In the genomic region with DNA sequence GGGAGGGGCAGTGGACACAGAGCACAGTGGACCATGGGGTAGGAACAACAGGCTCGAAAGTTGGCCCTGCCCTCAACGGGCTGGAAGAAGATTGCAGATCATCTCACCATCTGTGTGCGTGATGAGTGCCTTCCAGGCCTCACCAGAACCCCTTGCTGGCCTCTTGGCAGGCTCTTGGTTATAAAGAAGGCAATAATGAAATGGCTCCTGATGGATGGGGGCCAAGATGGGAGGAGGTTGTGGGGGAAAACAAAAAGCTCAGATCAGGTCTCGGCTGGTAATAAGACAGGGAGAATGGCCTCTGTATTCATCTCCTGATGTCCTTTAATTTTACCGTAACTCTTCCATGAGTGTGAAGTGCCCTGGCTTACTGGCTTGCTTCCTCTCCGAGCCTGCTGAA, we compare ENCODE assay signal across 16 mouse cellular contexts.
"Had no signal": no experiment of that assay in that cellular context is flagged by ENCODE, and none has a peak within 500 bp of the region (broad histone marks: within the 10 kb centered on the region; RNA-seq: fewer than 3 reads in every experiment).

No protein-coding gene starts in this region.

- H3K4me1 ChIP-seq: liver, embryonic 13.5 days had no signal

- H3K27me3 ChIP-seq: kidney, embryonic 15.5 days; liver, embryonic 13.5 days; midbrain, embryonic 13.5 days had no signal

- H3K9ac ChIP-seq: kidney, embryonic 15.5 days; liver, embryonic 13.5 days; midbrain, embryonic 13.5 days had no signal

- ATAC-seq: midbrain, embryonic 13.5 days had no signal

- H3K9me3 ChIP-seq: kidney, embryonic 15.5 days; liver, embryonic 13.5 days; midbrain, embryonic 13.5 days had no signal

- DNase-seq: kidney, adult 11 months; kidney, adult 8-10 months; kidney, postnatal 10 days; kidney, postnatal 36 days; layer of hippocampus, postnatal 36 days; liver, embryonic 13.5 days; lung, adult 2 months; lung, postnatal 14 days; lung, postnatal 4 days; retina, postnatal 1 day; right cerebral cortex, postnatal 25 days; spleen, adult 18-20 months; thymus, adult 18-20 months; thymus, postnatal 36 days had no signal

- H3K4me2 ChIP-seq: kidney, embryonic 15.5 days; liver, embryonic 13.5 days; midbrain, embryonic 13.5 days had no signal

- H3K4me3 ChIP-seq: kidney, embryonic 15.5 days; liver, embryonic 13.5 days; midbrain, embryonic 13.5 days had no signal

- H3K27ac ChIP-seq: kidney, embryonic 15.5 days; liver, embryonic 13.5 days had no signal

- H3K36me3 ChIP-seq: kidney, embryonic 15.5 days; liver, embryonic 13.5 days; midbrain, embryonic 13.5 days had no signal
